Comparison of ENCODE assay signal across 25 mouse cellular contexts in the genomic region with DNA sequence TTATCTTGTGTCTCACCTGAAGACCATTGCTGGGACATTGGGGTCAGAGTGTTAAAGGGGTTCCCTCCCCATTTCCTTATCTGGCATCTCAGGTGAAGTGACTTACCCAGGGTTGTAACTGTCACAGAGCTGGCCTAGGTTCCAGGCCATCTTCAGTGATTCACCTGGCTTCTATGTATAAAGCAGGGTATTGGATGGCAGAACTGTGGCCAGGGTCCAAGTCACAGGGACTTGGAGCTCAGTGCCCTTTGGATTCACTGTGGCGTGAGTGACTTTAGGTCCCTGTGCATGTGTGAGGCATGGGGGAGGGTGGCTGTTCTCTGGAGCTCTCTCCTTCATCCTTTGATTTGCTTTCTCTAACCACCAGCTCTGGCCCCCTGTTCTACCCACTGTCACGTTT. TPM values are rescaled to one million over a fixed set of nuclear protein-coding genes. Genes with fewer than 3 reads are reported as not detected.
DNase-seq lines count a peak whose midpoint lies in the region; ATAC-seq and TF ChIP-seq lines count a peak whose summit lies in the region.
"Had no signal": no experiment of that assay in that cellular context is flagged by ENCODE, and none has a peak within 500 bp of the region (broad histone marks: within the 10 kb centered on the region; RNA-seq: fewer than 3 reads in every experiment).

No protein-coding gene starts in this region.

- WGBS in lung, postnatal 0 days, result 77% methylated on average over 2 of the region's 2 CpGs
- WGBS in macrophage (ENCODE audit: missing documents), result 92% methylated on average over 2 of the region's 2 CpGs

- DNase-seq in kidney, adult 11 months, result peak; percentile 62
- no peak for DNase-seq in kidney, postnatal 4 days
- DNase-seq in lung, postnatal 0 days (ENCODE audit: low spot score), result no peak
- DNase-seq in lung, postnatal 25 days (ENCODE audit: low spot score), result no peak
- DNase-seq in right cerebral cortex, postnatal 36 days (ENCODE audit: low spot score in 2 of 2), result no peak
- no peak for DNase-seq in urinary bladder, postnatal 36 days (ENCODE audit: low spot score in 2 of 2)
- DNase-seq: adrenal gland, postnatal 14 days; cerebellum, adult 18-20 months; cerebellum, postnatal 36 days; gastrocnemius, adult 2 months; lung, postnatal 10 days; midbrain, embryonic 14.5 days; thymus, postnatal 14 days had no signal

- no peaks in the 10 kb centered on the region for H3K27me3 ChIP-seq in lung, postnatal 0 days (replicated peaks; ENCODE audit: insufficient read depth, low read length)
- H3K27me3 ChIP-seq: heart, embryonic 13.5 days; limb, embryonic 15.5 days had no signal

- ATAC-seq in lung, postnatal 0 days, result no peak
- ATAC-seq: CD4-positive, CD25-positive, alpha-beta regulatory T cell, adult 4 months; inflammation-experienced regulatory T-cells, adult 6 months had no signal

- peak overlapping the region; percentile 28; the same call in 1 of the 2 replicates for H3K27ac ChIP-seq in lung, postnatal 0 days (ENCODE audit: low read length)
- H3K27ac ChIP-seq in macrophage, result peak overlapping the region; percentile 5; the same call in 1 of the 2 replicates
- H3K27ac ChIP-seq: forebrain, embryonic 12.5 days; gastrocnemius, adult 2 months; heart, embryonic 13.5 days; hindbrain, embryonic 13.5 days; limb, embryonic 15.5 days; neural tube, embryonic 13.5 days had no signal

- no peak for TF ChIP-seq EP300 in lung, postnatal 0 days (IDR thresholded peaks at IDR 0.05)

- peaks cover 18% of the 10 kb centered on the region for H3K79me2 ChIP-seq in macrophage (ENCODE audit: inconsistent target)

- H3K9ac ChIP-seq in lung, postnatal 0 days (replicated peaks; ENCODE audit: low read depth), result no peak overlapping the region
- H3K9ac ChIP-seq: forebrain, embryonic 12.5 days; heart, embryonic 13.5 days; hindbrain, embryonic 13.5 days; limb, embryonic 15.5 days; neural tube, embryonic 13.5 days had no signal

- peaks cover 30% of the 10 kb centered on the region; the same call in 1 of the 2 replicates for H3K4me1 ChIP-seq in lung, postnatal 0 days (ENCODE audit: insufficient read depth, low read depth, low read length)

- TF ChIP-seq CTCF in lung, postnatal 0 days (IDR thresholded peaks at IDR 0.05), result no peak

- H3K9me3 ChIP-seq in lung, postnatal 0 days (ENCODE audit: low read length), result no peaks in the 10 kb centered on the region
- H3K9me3 ChIP-seq: forebrain, embryonic 12.5 days; heart, embryonic 13.5 days; hindbrain, embryonic 13.5 days; limb, embryonic 15.5 days; megakaryocyte, embryonic 14.5 days; neural tube, embryonic 13.5 days had no signal

- H3K4me3 ChIP-seq in lung, postnatal 0 days (ENCODE audit: low read depth, low read length), result no peak overlapping the region
- no peak overlapping the region for H3K4me3 ChIP-seq in macrophage (ENCODE audit: inconsistent target)
- H3K4me3 ChIP-seq: forebrain, embryonic 12.5 days; gastrocnemius, adult 2 months; heart, embryonic 13.5 days; hindbrain, embryonic 13.5 days; limb, embryonic 15.5 days; neural tube, embryonic 13.5 days had no signal

- H3K36me3 ChIP-seq in lung, postnatal 0 days (ENCODE audit: insufficient read depth, low read length), result no peaks in the 10 kb centered on the region; the same call in 1 of the 2 replicates
- no peaks in the 10 kb centered on the region for H3K36me3 ChIP-seq in macrophage (ENCODE audit: inconsistent target)
- H3K36me3 ChIP-seq: forebrain, embryonic 12.5 days; heart, embryonic 13.5 days; hindbrain, embryonic 13.5 days; limb, embryonic 15.5 days; neural tube, embryonic 13.5 days had no signal

- no peak overlapping the region for H3K4me2 ChIP-seq in lung, postnatal 0 days (replicated peaks; ENCODE audit: low read depth, low read length)
- H3K4me2 ChIP-seq: forebrain, embryonic 12.5 days; heart, embryonic 13.5 days; hindbrain, embryonic 13.5 days; limb, embryonic 15.5 days; neural tube, embryonic 13.5 days had no signal

RNA-seq across cellular contexts. Expression of a gene that starts 3.1 kb away (rescaled TPM):
- polyA plus RNA-seq in lung, postnatal 0 days (2015; fragmentation: Nextera tagmentation; extraction: Ambion mirVana), result 107 and 108 TPM in 2 replicates
- total RNA-seq in macrophage (2018; cell fraction: chromatin; rRNA removed), result 10 to 100 TPM; 29.7 to 99.0 (median 73.5) TPM
- total RNA-seq in macrophage (2018; cell fraction: cytosol; rRNA removed), result 100 to 1,000 TPM; 110 to 188 (median 152) TPM
- 100 to 1,000 TPM in 20 of 26 experiments, 10 to 100 TPM in 6; 88.2 to 190 (median 134) TPM for total RNA-seq in macrophage (2018; cell fraction: nucleus; rRNA removed)
- 140 to 157 TPM (median 155 TPM) in 3 replicates for polyA plus RNA-seq in macrophage (2018)

RNA-seq across cellular contexts. Expression of a gene that starts 25.6 kb away (rescaled TPM):
- polyA plus RNA-seq in lung, postnatal 0 days (2015; fragmentation: Nextera tagmentation; extraction: Ambion mirVana), result 106 and 123 TPM in 2 replicates
- 1 to 10 TPM in 25 of 26 experiments, under 1 TPM in 1; 0.74 to 8.4 (median 3.2) TPM for total RNA-seq in macrophage (2018; cell fraction: chromatin; rRNA removed)
- 1 to 10 TPM in 25 of 26 experiments, under 1 TPM in 1; 0.86 to 2.6 (median 1.5) TPM for total RNA-seq in macrophage (2018; cell fraction: cytosol; rRNA removed)
- total RNA-seq in macrophage (2018; cell fraction: nucleus; rRNA removed), result 1 to 10 TPM in 25 of 26 experiments, under 1 TPM in 1; 0.58 to 6.0 (median 2.6) TPM
- 0.93 to 1.8 TPM (median 1.3 TPM) in 3 replicates for polyA plus RNA-seq in macrophage (2018)
- polyA plus RNA-seq: activated CD4-positive, CD25-positive, alpha-beta regulatory T cell, adult 4 months; CD4-positive, CD25-positive, alpha-beta regulatory T cell, adult 4 months; inflammation-experienced regulatory T-cells, adult 6 months had no signal

RNA-seq across cellular contexts. Expression of a gene that starts 32.3 kb away (rescaled TPM):
- polyA plus RNA-seq in lung, postnatal 0 days (2015; fragmentation: Nextera tagmentation; extraction: Ambion mirVana), result 96.7 and 100 TPM in 2 replicates
- total RNA-seq in macrophage (2018; cell fraction: chromatin; rRNA removed), result 10 to 100 TPM in 25 of 26 experiments, 1 to 10 TPM in 1; 9.9 to 76.7 (median 35.1) TPM
- 10 to 100 TPM; 42.1 to 80.0 (median 63.8) TPM for total RNA-seq in macrophage (2018; cell fraction: cytosol; rRNA removed)
- 10 to 100 TPM; 27.8 to 92.3 (median 45.0) TPM for total RNA-seq in macrophage (2018; cell fraction: nucleus; rRNA removed)
- polyA plus RNA-seq in macrophage (2018), result 54.9 to 70.4 TPM (median 60.9 TPM) in 3 replicates
- polyA plus RNA-seq: activated CD4-positive, CD25-positive, alpha-beta regulatory T cell, adult 4 months had no signal

RNA-seq across cellular contexts. Expression of a gene that starts 34.6 kb away (rescaled TPM):
- polyA plus RNA-seq in lung, postnatal 0 days (2015; fragmentation: Nextera tagmentation; extraction: Ambion mirVana), result 0.50 and 0.82 TPM in 2 replicates
- under 1 TPM in 1 of 26 experiments, not detected in 25; 0.33 TPM for total RNA-seq in macrophage (2018; cell fraction: chromatin; rRNA removed)
- total RNA-seq in macrophage (2018; cell fraction: cytosol; rRNA removed), result not detected
- not detected for total RNA-seq in macrophage (2018; cell fraction: nucleus; rRNA removed)
- not detected in 3 replicates for polyA plus RNA-seq in macrophage (2018)
- total RNA-seq: gastrocnemius, adult 2 months; granulocyte monocyte progenitor cell, adult 5-6 weeks; heart, postnatal 25 days had no signal
- polyA plus RNA-seq: activated CD4-positive, CD25-positive, alpha-beta regulatory T cell, adult 4 months; inflammation-experienced regulatory T-cells, adult 6 months; neural tube, embryonic 13.5 days had no signal

Comparison
In these comparisons a context has a peak if more than half of its experiments do, and no peak if none do; other contexts are left out.
1. RNA of a gene that starts 25.6 kb away (polyA plus RNA-seq): 106 to 123 TPM in lung, postnatal 0 days; 0.93 to 1.8 TPM in macrophage; every median in the first group is over 10 times any median in the second.